Mouse (Mus musculus) testis, adult 2 months (tissue): ENCODE measurements around the gene Angptl6.

Experiments used
- CTCF ChIP-seq: fragments of 200-500 bp; IDR thresholded peaks from 2 replicates; pipeline ENCODE4 v1.5.1; 2012; ENCODE audit warnings: low read depth, mild to moderate bottlenecking, inconsistent platforms, low read length, moderate library complexity; ENCODE audit not compliant: control insufficient read depth, insufficient read depth, insufficient replicate concordance
- POLR2A ChIP-seq: fragments of 200-500 bp; IDR thresholded peaks from 2 replicates; pipeline ENCODE4 v1.6.1; 2012; ENCODE audit warnings: low read depth, mild to moderate bottlenecking, inconsistent platforms, low read length, moderate library complexity; ENCODE audit not compliant: control insufficient read depth

GRCm38 (mm10) chr9:20888386-20888765 lies 8.8 kb upstream of the Angptl6 start:
- TF ChIP-seq CTCF (no peak), POLR2A (no peak)
